ENCODE assay signal across 18 mouse cellular contexts in genomic region chr2:179277887-179278282, GRCm38 (mm10).
A peak's percentile ranks its signal among the peaks of the same experiment; 100 is the strongest.
DNase-seq lines count a peak whose midpoint lies in the region; ATAC-seq and TF ChIP-seq lines count a peak whose summit lies in the region.
"Had no signal": no experiment of that assay in that cellular context is flagged by ENCODE, and none has a peak within 500 bp of the region (broad histone marks: within the 10 kb centered on the region; RNA-seq: fewer than 3 reads in every experiment).

No protein-coding gene starts in this region.

- no peak overlapping the region for H3K9ac ChIP-seq in forebrain, postnatal 0 days
- H3K9ac ChIP-seq in forebrain, embryonic 15.5 days (replicated peaks), result no peak overlapping the region
- H3K9ac ChIP-seq in hindbrain, postnatal 0 days (replicated peaks; ENCODE audit: low read length), result no peak overlapping the region
- no peak overlapping the region for H3K9ac ChIP-seq in lung, postnatal 0 days (replicated peaks; ENCODE audit: low read depth)
- H3K9ac ChIP-seq: embryonic facial prominence, embryonic 12.5 days; heart, embryonic 15.5 days; hindbrain, embryonic 13.5 days; intestine, embryonic 15.5 days had no signal

- DNase-seq in forebrain, postnatal 0 days, result no peak
- DNase-seq in hindbrain, postnatal 0 days (ENCODE audit: low spot score), result no peak
- no peak for DNase-seq in hindbrain, embryonic 10.5 days (ENCODE audit: low spot score)
- peak; percentile 38 for DNase-seq in lung, postnatal 0 days (ENCODE audit: low spot score)
- DNase-seq in lung, postnatal 36 days, result peak; percentile 43
- no peak for DNase-seq in spleen, adult 12 weeks (ENCODE audit: low spot score)
- DNase-seq in gastrocnemius, adult 18-20 months (ENCODE audit: low spot score), result no peak
- DNase-seq: adrenal gland, postnatal 10 days; cerebellum, adult 18-20 months; embryo, embryonic 11 days; gastrocnemius, adult 2 months; gastrocnemius, postnatal 25 days had no signal

- TF ChIP-seq CTCF in forebrain, postnatal 0 days (IDR thresholded peaks at IDR 0.05; ENCODE audit: low read depth), result no peak
- TF ChIP-seq CTCF in hindbrain, postnatal 0 days (IDR thresholded peaks at IDR 0.05; ENCODE audit: low read depth), result no peak
- no peak for TF ChIP-seq CTCF in lung, postnatal 0 days (IDR thresholded peaks at IDR 0.05)

- H3K4me1 ChIP-seq in forebrain, postnatal 0 days (ENCODE audit: insufficient read depth), result peaks cover 10% of the 10 kb centered on the region; the same call in 1 of the 2 replicates
- H3K4me1 ChIP-seq in forebrain, embryonic 15.5 days, result 0 out of 2 replicates have a peak, but pooled peaks cover 3% of the 10 kb centered on the region
- no peaks in the 10 kb centered on the region for H3K4me1 ChIP-seq in hindbrain, postnatal 0 days (ENCODE audit: insufficient read depth, low read length)
- no peaks in the 10 kb centered on the region for H3K4me1 ChIP-seq in hindbrain, embryonic 10.5 days (replicated peaks)
- H3K4me1 ChIP-seq in lung, postnatal 0 days (ENCODE audit: insufficient read depth, low read depth, low read length), result no peaks in the 10 kb centered on the region
- H3K4me1 ChIP-seq: embryonic facial prominence, embryonic 12.5 days; heart, embryonic 15.5 days; hindbrain, embryonic 13.5 days; intestine, embryonic 15.5 days had no signal

- H3K27ac ChIP-seq in forebrain, postnatal 0 days (ENCODE audit: low read depth, low read length), result no peak overlapping the region
- no peak overlapping the region for H3K27ac ChIP-seq in forebrain, embryonic 15.5 days (replicated peaks)
- no peak overlapping the region for H3K27ac ChIP-seq in hindbrain, postnatal 0 days
- no peak overlapping the region for H3K27ac ChIP-seq in hindbrain, embryonic 10.5 days
- no peak overlapping the region for H3K27ac ChIP-seq in lung, postnatal 0 days (ENCODE audit: low read length)
- H3K27ac ChIP-seq: embryonic facial prominence, embryonic 12.5 days; gastrocnemius, adult 2 months; heart, embryonic 15.5 days; hindbrain, embryonic 13.5 days; intestine, embryonic 15.5 days had no signal

- ATAC-seq in forebrain, postnatal 0 days, result peak; percentile 29; the same call in 1 of the 2 replicates
- no peak for ATAC-seq in forebrain, embryonic 15.5 days (replicated peaks)
- peak; percentile 69 for ATAC-seq in hindbrain, postnatal 0 days
- ATAC-seq in lung, postnatal 0 days, result peak; percentile 80
- ATAC-seq: intestine, embryonic 15.5 days had no signal

- no peaks in the 10 kb centered on the region for H3K27me3 ChIP-seq in forebrain, postnatal 0 days (ENCODE audit: insufficient read depth, low read length)
- H3K27me3 ChIP-seq in forebrain, embryonic 15.5 days, result no peaks in the 10 kb centered on the region
- H3K27me3 ChIP-seq in hindbrain, postnatal 0 days (ENCODE audit: insufficient read depth, low read length), result no peaks in the 10 kb centered on the region
- no peaks in the 10 kb centered on the region; the same call in 1 of the 2 replicates for H3K27me3 ChIP-seq in hindbrain, embryonic 10.5 days (ENCODE audit: insufficient read depth, poor library complexity, severe bottlenecking)
- no peaks in the 10 kb centered on the region for H3K27me3 ChIP-seq in lung, postnatal 0 days (replicated peaks; ENCODE audit: insufficient read depth, low read length)
- H3K27me3 ChIP-seq: embryonic facial prominence, embryonic 12.5 days; heart, embryonic 15.5 days; hindbrain, embryonic 13.5 days; intestine, embryonic 15.5 days had no signal

- no peak overlapping the region for H3K4me2 ChIP-seq in forebrain, postnatal 0 days (ENCODE audit: low read depth)
- H3K4me2 ChIP-seq in forebrain, embryonic 15.5 days (replicated peaks), result no peak overlapping the region
- no peak overlapping the region for H3K4me2 ChIP-seq in hindbrain, postnatal 0 days (ENCODE audit: low read depth, low read length)
- no peak overlapping the region for H3K4me2 ChIP-seq in lung, postnatal 0 days (replicated peaks; ENCODE audit: low read depth, low read length)
- H3K4me2 ChIP-seq: embryonic facial prominence, embryonic 12.5 days; heart, embryonic 11.5 days; heart, embryonic 15.5 days; hindbrain, embryonic 13.5 days; intestine, embryonic 15.5 days had no signal

- no peaks in the 10 kb centered on the region for H3K36me3 ChIP-seq in forebrain, postnatal 0 days (ENCODE audit: insufficient read depth)
- no peaks in the 10 kb centered on the region for H3K36me3 ChIP-seq in forebrain, embryonic 15.5 days
- no peaks in the 10 kb centered on the region for H3K36me3 ChIP-seq in hindbrain, postnatal 0 days (ENCODE audit: insufficient read depth, low read length)
- H3K36me3 ChIP-seq in hindbrain, embryonic 10.5 days, result no peaks in the 10 kb centered on the region
- H3K36me3 ChIP-seq in lung, postnatal 0 days (ENCODE audit: insufficient read depth, low read length), result no peaks in the 10 kb centered on the region
- H3K36me3 ChIP-seq: embryonic facial prominence, embryonic 12.5 days; heart, embryonic 15.5 days; hindbrain, embryonic 13.5 days; intestine, embryonic 15.5 days had no signal

- H3K4me3 ChIP-seq in forebrain, postnatal 0 days (ENCODE audit: low read depth, low read length), result no peak overlapping the region
- no peak overlapping the region for H3K4me3 ChIP-seq in forebrain, embryonic 15.5 days
- H3K4me3 ChIP-seq in hindbrain, postnatal 0 days (ENCODE audit: low read length), result no peak overlapping the region
- H3K4me3 ChIP-seq in hindbrain, embryonic 10.5 days, result no peak overlapping the region
- H3K4me3 ChIP-seq in lung, postnatal 0 days (ENCODE audit: low read depth, low read length), result no peak overlapping the region
- H3K4me3 ChIP-seq: embryonic facial prominence, embryonic 12.5 days; gastrocnemius, adult 2 months; heart, embryonic 15.5 days; hindbrain, embryonic 13.5 days; intestine, embryonic 15.5 days had no signal

- TF ChIP-seq EP300 in lung, postnatal 0 days (IDR thresholded peaks at IDR 0.05), result no peak

- 78% methylated on average over 4 of the region's 4 CpGs for WGBS in forebrain, postnatal 0 days
- 86% methylated on average over 4 of the region's 4 CpGs for WGBS in forebrain, embryonic 15.5 days
- whole genome bisulfite sequencing in hindbrain, postnatal 0 days, result 75% methylated on average over 4 of the region's 4 CpGs
- 85% methylated on average over 4 of the region's 4 CpGs for WGBS in hindbrain, embryonic 10.5 days
- WGBS in lung, postnatal 0 days, result 62% methylated on average over 4 of the region's 4 CpGs

- H3K9me3 ChIP-seq in forebrain, postnatal 0 days (ENCODE audit: low read length), result no peaks in the 10 kb centered on the region
- no peaks in the 10 kb centered on the region for H3K9me3 ChIP-seq in forebrain, embryonic 15.5 days
- H3K9me3 ChIP-seq in hindbrain, postnatal 0 days (ENCODE audit: low read length), result no peaks in the 10 kb centered on the region
- H3K9me3 ChIP-seq in hindbrain, embryonic 10.5 days, result no peaks in the 10 kb centered on the region
- no peaks in the 10 kb centered on the region for H3K9me3 ChIP-seq in lung, postnatal 0 days (ENCODE audit: low read length)
- H3K9me3 ChIP-seq: embryonic facial prominence, embryonic 12.5 days; heart, embryonic 15.5 days; hindbrain, embryonic 13.5 days; intestine, embryonic 15.5 days had no signal

Comparison
In these comparisons a context has a peak if more than half of its experiments do, and no peak if none do; other contexts are left out.
1. DNase-seq: peak in lung, postnatal 0 days (single experiment) and lung, postnatal 36 days (single experiment); none in forebrain, postnatal 0 days (single experiment), hindbrain, postnatal 0 days (single experiment), hindbrain, embryonic 10.5 days (single experiment), spleen, adult 12 weeks (single experiment) and gastrocnemius, adult 18-20 months (single experiment).